Mouse (Mus musculus) kidney, adult 9 months (tissue): ENCODE measurements around the gene Gm20388.

ENCODE experiments used
- DNase-seq: peaks from one replicate; pipeline ENCODE4 v3.0.0; 2022

Gm20388 gene

GRCm38 (mm10) chr8:122814608-122815007, 2904.0 kb downstream of the Gm20388 start:
- DNase-seq, result no peak

DNA sequence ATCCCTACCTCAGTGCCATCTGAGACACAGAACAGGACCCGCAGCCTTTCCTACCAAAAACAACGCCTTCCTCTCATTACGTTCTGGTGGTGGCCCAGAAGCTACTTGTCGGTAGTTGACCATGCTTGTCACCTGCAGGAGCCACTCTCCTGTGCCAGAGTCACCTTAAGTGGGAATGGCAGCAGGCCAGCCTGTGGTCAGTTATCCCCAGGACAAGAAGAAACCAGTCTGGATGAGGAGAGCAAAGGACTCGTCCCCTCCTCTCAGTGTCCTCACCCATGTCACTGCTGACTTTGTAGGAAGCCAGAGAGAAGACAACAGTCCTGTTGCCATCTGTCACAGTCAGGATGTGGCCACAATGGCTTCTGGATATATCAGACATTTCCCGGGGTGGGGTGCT, 2906.3 kb downstream of the Gm20388 start:
- DNase-seq, result no peak

DNA sequence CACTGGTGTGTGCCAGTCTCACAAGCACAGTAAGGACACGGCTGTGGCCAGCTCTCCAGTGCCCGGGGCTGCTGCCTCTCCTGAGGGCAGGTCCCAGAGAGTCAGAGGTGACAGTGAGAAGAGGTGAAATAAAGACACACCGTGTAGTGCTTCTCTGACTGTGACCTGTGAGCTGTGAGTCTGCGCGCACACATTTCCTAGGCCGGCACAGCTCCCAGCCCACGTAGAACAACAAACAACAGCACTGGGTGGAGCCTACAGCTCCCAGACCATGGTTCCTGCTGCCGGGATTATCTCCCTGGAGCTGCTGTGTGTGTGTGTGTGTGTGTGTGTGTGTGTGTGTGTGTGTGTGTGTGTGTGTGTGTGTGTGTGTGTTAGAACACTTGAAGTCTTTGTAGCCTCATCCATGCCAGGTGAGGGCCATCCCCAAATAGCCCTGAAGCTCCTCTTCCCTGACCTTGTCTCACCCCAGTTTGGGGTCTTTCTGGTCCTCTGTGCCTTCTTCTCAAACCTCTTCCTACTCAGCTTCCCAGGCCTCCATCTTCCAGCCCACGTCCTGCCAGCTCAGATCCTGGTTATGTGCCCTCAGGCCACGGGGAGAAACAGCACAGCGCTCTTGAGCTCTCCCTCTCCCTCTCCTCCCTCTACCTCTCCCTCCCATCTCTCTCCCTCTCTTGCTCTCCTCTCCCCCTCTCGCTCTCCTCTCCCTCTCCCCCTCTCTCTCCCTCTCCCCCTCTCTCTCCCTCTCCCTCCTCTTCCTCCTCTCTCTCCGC, 2907.3 kb downstream of the Gm20388 start:
- DNase-seq, result no peak

GRCm38 (mm10) chr8:122819776-122820175, 2909.1 kb downstream of the Gm20388 start:
- DNase-seq, result no peak

GRCm38 (mm10) chr8:122824571-122824970, 2913.9 kb downstream of the Gm20388 start:
- no peak for DNase-seq

DNA sequence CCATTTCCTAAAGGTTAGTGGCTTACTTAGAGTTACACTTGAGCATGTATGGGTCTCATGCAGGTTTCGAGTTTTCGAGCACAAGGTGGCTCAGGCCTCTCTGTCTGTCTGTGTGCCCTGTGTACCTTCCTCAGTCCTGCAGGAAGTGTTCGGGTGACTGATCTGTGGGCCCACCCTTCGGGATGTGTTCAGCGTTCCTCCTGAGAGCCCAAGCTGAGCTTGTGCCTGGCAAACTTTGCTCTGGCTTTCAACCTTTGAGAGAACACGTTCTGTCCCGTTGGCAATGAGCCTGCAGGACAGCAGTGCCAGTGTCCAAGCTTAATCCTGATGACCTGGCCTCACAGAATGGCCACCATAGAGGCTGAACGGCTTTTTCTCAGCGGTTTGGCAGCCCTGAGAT, 2914.3 kb downstream of the Gm20388 start:
- DNase-seq, result peak; percentile 89

GRCm38 (mm10) chr8:122825408-122825807, 2914.8 kb downstream of the Gm20388 start:
- no peak for DNase-seq

DNA sequence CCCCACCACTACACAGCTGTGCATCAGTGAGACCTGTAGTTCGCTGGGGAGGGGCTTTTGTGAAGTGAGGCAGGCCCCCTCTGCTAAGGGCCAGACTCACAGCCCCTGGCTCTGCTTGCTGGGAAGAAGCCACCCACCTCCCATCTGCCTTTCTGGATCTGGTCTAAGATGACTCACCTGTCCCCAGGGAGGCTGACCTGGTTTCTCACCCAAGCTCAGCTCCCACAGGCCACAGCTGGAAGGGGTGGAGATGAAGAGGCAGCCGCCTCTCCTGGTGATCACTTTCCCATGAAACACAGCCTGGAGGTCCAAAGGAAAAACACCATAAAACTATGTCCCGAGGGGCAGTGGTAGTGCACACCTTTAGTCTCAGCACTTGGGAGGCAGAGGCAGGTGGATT, 2918.8 kb downstream of the Gm20388 start:
- DNase-seq, result no peak

GRCm38 (mm10) chr8:122830349-122831061, 2919.9 kb downstream of the Gm20388 start:
- peak; percentile 94 for DNase-seq

- peak; percentile 31 for DNase-seq
Measured at GRCm38 (mm10) chr8:122834416-122834815, 2923.8 kb downstream of the Gm20388 start.

DNA sequence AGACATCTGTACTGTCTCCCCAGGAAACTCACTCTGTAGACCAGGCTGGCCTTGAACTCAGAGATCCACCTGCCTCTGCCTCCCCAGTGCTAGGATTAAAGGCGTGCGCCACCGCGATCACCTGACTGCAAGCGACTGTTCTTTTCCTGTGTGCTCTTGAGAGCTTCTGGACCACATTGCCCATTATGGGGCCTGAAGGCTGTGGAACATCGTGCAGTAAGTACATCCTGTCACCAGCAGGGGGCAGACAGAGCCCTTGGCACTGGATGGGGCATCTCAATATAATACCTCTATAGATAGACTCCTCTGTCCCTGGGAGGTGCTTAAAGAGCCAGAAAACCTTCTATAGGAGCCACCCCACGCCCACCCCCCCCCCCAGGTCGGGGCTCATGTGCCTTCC, 2924.3 kb downstream of the Gm20388 start:
- DNase-seq, result peak; percentile 76

DNA sequence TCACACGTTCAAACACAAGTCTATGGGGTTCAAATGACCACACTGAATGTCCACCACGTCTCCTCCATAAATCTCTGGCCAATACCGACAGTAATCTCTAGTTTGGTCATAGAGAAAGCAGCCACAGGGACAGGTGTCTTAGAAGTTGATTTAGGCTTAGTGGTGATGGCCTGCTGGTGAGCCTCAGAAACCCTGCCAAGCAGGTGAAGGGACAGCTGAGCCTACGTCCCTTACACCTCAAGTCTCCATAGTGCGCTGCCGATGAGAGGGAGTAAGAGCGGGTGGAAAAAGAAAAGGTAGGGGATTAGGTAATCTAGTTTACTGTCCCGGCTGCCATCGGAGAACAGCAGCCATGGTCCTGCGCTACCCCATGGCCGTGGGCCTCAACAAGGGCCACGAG, 2925.6 kb downstream of the Gm20388 start:
- DNase-seq, result no peak

- no peak for DNase-seq
Measured at GRCm38 (mm10) chr8:122836696-122837095, 2926.1 kb downstream of the Gm20388 start.

- DNase-seq, result no peak
Measured at GRCm38 (mm10) chr8:122844161-122844560, 2933.5 kb downstream of the Gm20388 start.

DNA sequence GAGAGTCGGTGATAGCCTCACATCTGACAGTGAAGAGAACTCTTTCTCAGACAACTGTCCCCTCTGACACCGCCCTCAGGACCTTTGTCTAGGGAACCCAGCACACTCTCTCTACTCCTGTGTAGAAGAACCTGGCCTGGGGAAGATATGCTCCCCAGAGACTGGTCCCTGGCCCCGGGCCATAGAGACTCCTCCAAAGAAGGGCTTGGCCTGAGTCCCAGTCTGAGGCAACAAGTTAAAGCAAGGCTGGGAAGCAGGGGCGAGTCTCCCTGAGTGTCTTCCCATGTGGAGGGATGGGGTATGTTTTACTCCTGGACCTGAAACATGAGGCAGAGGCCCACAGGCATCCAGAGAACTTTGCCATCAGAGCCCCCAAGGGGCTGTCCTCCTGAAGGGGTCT, 2935.0 kb downstream of the Gm20388 start:
- DNase-seq, result no peak

DNA sequence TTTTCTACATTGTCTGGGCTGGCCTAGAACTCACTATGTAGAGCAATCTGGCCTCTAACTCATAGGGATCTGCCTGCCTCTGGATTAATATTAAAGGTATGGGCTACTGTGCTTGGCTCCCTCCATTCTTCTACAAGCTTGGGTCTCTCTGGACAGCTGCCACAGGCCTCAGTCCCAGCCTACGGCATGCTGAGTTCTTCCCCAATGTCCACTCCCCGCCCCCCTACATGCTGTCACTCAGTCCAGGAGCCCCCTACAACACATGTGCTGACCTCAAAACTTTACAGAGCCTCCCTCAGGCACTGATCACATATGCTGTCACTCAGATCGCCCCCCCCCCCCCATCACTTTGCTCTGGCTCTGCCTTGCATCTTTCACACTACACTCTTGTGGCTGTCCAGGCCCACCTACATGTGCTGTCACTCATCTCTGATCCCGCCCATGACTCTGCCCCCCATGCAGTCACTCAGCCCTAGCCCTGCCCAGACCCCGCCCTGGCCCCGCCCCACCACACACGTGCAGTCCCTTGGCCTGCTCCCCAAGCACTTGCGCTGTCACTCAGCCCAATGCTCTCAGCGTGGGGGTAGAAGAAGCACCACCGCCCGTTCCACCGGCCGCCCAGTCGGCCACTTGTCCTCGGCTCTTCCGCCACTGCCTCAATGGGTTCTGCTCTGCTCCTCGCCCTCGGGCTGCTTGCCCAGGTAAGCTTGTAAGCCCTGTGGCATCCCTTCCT, 2937.4 kb downstream of the Gm20388 start, which contains the start of gene Cdh15:
Gene Cdh15, plus strand, starts transcription at position 138 of the 733 bp plus-strand sequence.
- DNase-seq, result no peak

DNA sequence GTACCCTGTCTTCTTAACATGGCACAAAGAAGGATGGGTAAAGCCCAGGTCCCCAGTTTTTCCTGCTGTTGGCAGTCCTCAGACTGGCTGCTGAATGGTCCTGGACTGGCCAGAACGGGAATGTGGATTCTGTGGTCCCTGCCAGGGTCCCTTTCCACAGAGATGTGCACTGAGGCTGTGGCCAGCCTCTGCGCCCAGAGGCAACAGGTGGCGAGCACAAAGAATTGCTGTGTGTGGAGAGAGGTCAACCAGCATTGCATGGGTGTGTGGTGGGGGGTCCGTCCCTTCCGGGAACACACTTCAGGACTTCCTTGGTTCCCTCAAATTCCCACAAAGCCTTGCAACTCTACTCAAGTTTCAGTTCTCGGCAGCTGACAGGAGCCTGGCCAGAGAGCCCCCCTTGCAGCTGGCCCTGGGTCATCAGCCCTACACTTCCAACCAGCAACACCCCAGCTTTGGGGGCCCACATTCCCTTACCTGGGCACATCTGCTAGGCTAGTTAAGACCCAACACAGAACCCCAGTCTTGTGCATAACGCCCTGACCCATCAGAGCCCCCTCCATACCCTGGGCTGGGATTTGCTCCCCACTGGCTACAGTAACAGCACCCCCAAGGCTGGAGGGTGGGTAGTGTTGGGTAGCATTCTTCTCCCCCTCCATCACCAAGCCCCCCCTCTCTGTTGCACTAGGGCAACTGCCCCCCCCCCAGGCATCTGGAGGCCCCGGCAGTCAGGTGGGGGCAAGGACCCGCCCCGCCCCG, 2938.7 kb downstream of the Gm20388 start:
- no peak for DNase-seq

DNA sequence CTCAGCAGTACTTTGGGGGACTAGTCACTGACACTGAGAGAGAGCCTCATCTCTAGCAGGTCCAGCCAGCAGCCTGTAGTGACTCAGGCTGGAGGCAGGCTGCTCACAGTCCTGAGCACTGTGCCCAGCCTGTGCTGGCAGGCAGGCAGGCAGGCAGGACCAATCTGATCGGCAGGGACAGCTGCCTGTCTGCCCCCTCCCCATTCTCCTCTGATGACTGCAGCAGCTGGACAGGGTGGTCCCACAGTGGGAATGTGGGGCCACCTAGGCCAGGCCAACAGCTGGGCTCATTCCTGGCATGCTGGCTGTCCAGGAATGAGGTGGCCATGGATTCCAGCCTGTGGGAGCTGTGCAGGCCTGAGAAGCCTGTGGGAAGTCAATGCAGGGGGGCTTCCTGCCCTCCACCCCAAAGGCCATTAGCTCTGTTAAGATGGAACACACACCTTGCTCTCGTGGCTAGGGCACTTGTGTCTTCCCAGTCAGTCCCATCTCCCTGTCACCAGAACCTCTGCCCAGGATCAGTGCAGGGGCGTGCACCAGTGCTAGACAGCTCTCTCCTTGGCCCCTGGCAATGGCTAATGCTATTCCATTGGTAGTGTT, 2940.1 kb downstream of the Gm20388 start:
- no peak for DNase-seq

- DNase-seq, result no peak
Measured at GRCm38 (mm10) chr8:122851692-122852545, 2941.3 kb downstream of the Gm20388 start.

DNA sequence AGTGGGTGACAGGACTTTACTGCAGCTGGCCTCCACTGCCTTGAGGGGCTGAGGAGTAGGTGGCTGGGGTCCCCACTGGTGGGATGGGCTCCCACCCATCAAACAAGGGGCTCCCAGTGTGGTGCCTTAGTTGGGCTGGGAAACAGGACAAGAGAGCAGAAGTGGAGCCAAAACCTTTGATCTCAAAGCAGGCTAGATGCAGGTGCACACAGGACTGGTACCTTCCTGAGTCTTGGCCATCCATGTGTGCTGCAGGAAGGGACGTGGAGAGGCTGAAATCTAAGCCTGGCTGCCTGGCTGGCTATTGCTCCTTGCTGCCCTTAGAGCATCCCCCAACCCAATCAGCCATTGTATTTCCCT, 2941.9 kb downstream of the Gm20388 start:
- no peak for DNase-seq

- DNase-seq, result no peak
Measured at GRCm38 (mm10) chr8:122853340-122853771, 2942.7 kb downstream of the Gm20388 start.
